Mouse (Mus musculus) liver, adult 2 months (tissue): ENCODE measurements around the gene Nanog.

Experiments used
- CTCF ChIP-seq: fragments of 200-500 bp; IDR thresholded peaks from 2 replicates; pipeline ENCODE4 v1.5.1; 2011; ENCODE audit warnings: low read depth, low read length, control low read depth
- POLR2A ChIP-seq: fragments of 200-500 bp; IDR thresholded peaks from 2 replicates; pipeline ENCODE4 v1.6.1; 2011; ENCODE audit warnings: low read length, control low read depth; ENCODE audit not compliant: insufficient read depth; ENCODE audit errors: extremely low read depth

GRCm38 (mm10) chr6:122714707-122715365, 7.5 kb downstream of the Nanog start:
- TF ChIP-seq CTCF (no peak), POLR2A (no peak)
